Mouse (Mus musculus) liver, adult 2 months (tissue): ENCODE results near the gene Vps13c. TPM values are rescaled to one million over a fixed set of nuclear protein-coding genes. Genes with fewer than 3 reads are reported as not detected.
A peak's percentile ranks its signal among the peaks of the same experiment; 100 is the strongest.

ENCODE experiments used
- DNase-seq: peaks from one replicate; pipeline ENCODE4 v3.0.0-alpha.2; 2011; ENCODE audit warnings: low read depth, low spot score; ENCODE audit errors: extremely low read depth
- H3K27ac ChIP-seq: fragments of 200-500 bp; replicated peaks from 2 replicates; pipeline ENCODE4 v1.5.1; 2012; ENCODE audit warnings: low read depth, mild to moderate bottlenecking, control low read depth, inconsistent platforms, low read length; ENCODE audit not compliant: insufficient read depth
- H3K27me3 ChIP-seq: fragments of 200-500 bp; 2 replicates; pipeline ENCODE4 v1.6.1; 2012; ENCODE audit warnings: mild to moderate bottlenecking, moderate library complexity, low read length, inconsistent platforms; ENCODE audit not compliant: control insufficient read depth, insufficient read depth
- H3K36me3 ChIP-seq: fragments of 200-500 bp; 2 replicates; pipeline ENCODE4 v1.6.1; 2012; ENCODE audit warnings: low read length, inconsistent platforms; ENCODE audit not compliant: control insufficient read depth, insufficient read depth
- H3K4me1 ChIP-seq: fragments of 200-500 bp; 2 replicates; pipeline ENCODE4 v1.6.1; 2011; ENCODE audit warnings: low read length; ENCODE audit not compliant: control insufficient read depth, insufficient read depth
- H3K4me3 ChIP-seq: fragments of 200-500 bp; 2 replicates; pipeline ENCODE4 v1.5.1; 2011; ENCODE audit warnings: low read depth, mild to moderate bottlenecking, control low read depth, low read length, moderate library complexity; ENCODE audit not compliant: insufficient read depth
- H3K79me2 ChIP-seq: fragments of 200-500 bp; 2 replicates; pipeline ENCODE4 v1.6.1; 2012; ENCODE audit warnings: inconsistent platforms, mild to moderate bottlenecking, low read length, moderate library complexity; ENCODE audit not compliant: control insufficient read depth, insufficient read depth
- H3K9ac ChIP-seq: fragments of 200-500 bp; 2 replicates; pipeline ENCODE4 v1.6.1; 2012; ENCODE audit warnings: low read depth, mild to moderate bottlenecking, control low read depth, inconsistent platforms, low read length
- CTCF ChIP-seq: fragments of 200-500 bp; IDR thresholded peaks from 2 replicates; pipeline ENCODE4 v1.5.1; 2011; ENCODE audit warnings: low read depth, low read length, control low read depth
- POLR2A ChIP-seq: fragments of 200-500 bp; IDR thresholded peaks from 2 replicates; pipeline ENCODE4 v1.6.1; 2011; ENCODE audit warnings: low read length, control low read depth; ENCODE audit not compliant: insufficient read depth; ENCODE audit errors: extremely low read depth
- WGBS: fragments of 180-500 bp; shearing (Covaris S2); methylation state at CpG from one replicate; pipeline ENCODE4 v1.1.7; 2018; 5-methylcytosine and 5-hydroxymethylcytosine counted together
- polyA plus RNA-seq: library from polyadenylated mRNA; depleted of rRNA; stranded (reverse); fragments of >200 nt; gene quantifications from 2 replicates; pipeline ENCODE4 v1.2.3, GENCODE M21; 2012
- total RNA-seq: library from RNA; depleted of rRNA; stranded (reverse); fragments of >200 nt; gene quantifications from 2 replicates; pipeline ENCODE4 v1.2.3, GENCODE M21; 2014

Gene Vps13c
- total and polyA plus RNA-seq, 2 experiments = 4.9 to 29.7 TPM

DNA sequence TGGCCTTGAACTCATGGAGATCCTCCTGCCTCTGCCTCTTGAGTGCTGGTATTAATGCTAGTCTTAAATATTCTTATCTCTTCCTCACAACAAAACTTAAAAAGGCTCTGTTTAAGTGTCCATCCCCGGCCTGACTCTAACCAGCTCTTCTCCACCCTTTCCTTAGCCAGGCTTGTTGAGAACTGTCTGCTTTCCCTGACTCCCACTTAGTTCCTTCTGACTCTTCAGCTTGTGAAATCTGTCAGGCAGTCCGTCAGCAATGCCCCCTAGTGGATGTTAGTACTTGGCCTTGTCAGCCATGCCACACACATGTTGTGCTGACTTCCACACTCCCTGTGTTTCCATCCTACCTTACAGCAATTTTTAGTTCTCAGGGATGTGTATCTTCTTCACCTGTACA is 35.1 kb downstream of the Vps13c start:
- H3K9ac ChIP-seq = no peak overlapping the region
- TF ChIP-seq CTCF (peak; percentile 75), POLR2A (no peak)
- H3K27me3 ChIP-seq = no peaks in the 10 kb centered on the region
- no peaks in the 10 kb centered on the region for H3K79me2 ChIP-seq
- WGBS = 52% methylated on average over 2 of the region's 2 CpGs
- DNase-seq = peak; percentile 52
- peaks cover 17% of the 10 kb centered on the region for H3K36me3 ChIP-seq
- H3K27ac ChIP-seq = no peak overlapping the region
- H3K4me3 ChIP-seq = no peak overlapping the region
- H3K4me1 ChIP-seq = no peaks in the 10 kb centered on the region

DNA sequence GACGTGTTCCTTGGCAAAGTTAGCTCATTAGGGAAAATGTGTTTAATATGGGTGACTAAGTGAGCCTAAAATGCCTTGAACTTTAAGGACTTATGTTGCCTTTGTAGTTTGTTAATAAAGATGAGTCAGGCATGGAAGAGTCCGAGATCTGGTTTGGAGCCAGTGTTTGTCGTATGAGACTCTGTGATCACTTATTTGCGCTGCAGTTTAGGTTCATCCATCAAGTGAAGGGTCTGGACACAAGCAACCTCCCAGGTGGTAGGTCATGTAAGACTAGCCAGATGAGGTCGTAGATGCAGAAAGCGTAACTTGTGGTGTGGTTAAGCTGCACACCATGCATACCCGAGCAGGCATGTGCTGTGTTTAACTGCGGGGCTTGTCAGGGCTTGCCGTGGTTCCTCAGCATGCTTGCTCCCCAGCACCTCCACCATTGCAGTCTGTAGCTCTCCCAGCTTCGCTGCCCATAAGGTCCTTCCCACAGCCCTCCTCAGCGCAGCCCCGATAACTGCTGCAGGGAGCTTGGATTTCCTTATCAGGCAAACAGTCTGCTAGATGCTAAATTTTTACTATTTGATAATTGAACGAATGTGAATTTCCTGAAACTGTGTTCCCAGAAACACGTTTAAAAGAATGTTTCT is 37.0 kb downstream of the Vps13c start:
- no peak overlapping the region for H3K27ac ChIP-seq
- no peaks in the 10 kb centered on the region for H3K27me3 ChIP-seq
- no peak overlapping the region for H3K9ac ChIP-seq
- no peak for TF ChIP-seq POLR2A
- no peak for TF ChIP-seq CTCF
- no peaks in the 10 kb centered on the region for H3K4me1 ChIP-seq
- WGBS = 91% methylated on average over 14 of the region's 14 CpGs
- peaks cover 22% of the 10 kb centered on the region for H3K36me3 ChIP-seq
- no peaks in the 10 kb centered on the region for H3K79me2 ChIP-seq
- H3K4me3 ChIP-seq = no peak overlapping the region
- no peak for DNase-seq

DNA sequence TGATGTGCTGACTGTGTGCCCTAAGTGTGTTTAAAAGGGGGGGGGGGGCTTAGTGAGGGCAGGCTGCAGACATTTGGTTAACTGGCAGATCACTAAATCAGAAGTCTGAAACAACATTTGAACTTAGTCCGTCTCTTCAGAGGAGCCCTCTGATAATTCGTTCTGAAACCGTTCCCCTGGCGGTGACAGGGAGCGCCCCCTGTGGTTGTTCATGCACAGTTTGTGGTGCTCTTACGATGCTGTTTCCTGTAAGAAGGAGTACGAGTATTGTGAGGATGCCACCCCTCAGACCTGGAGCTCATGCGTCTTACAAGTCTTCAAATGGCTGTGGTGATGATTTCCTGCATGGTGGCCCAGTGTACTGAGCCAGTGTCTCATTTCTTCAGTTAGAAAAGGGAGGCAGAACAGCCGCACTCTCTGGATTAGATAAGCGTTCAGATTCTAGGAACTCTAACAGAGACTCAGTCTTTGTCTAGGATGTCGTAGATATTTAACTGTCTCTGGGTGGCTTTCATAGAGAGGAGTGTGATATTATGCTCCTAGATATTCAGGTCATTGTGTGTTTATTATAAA is 38.1 kb downstream of the Vps13c start:
- Histone ChIP-seq H3K79me2 (no peaks in the 10 kb centered on the region), H3K4me1 (no peaks in the 10 kb centered on the region), H3K9ac (no peak overlapping the region), H3K27ac (no peak overlapping the region), H3K36me3 (peaks cover 23% of the 10 kb centered on the region), H3K4me3 (no peak overlapping the region), H3K27me3 (no peaks in the 10 kb centered on the region)
- no peak for DNase-seq
- TF ChIP-seq CTCF = no peak
- TF ChIP-seq POLR2A = no peak
- 93% methylated on average over 11 of the region's 11 CpGs for WGBS

DNA sequence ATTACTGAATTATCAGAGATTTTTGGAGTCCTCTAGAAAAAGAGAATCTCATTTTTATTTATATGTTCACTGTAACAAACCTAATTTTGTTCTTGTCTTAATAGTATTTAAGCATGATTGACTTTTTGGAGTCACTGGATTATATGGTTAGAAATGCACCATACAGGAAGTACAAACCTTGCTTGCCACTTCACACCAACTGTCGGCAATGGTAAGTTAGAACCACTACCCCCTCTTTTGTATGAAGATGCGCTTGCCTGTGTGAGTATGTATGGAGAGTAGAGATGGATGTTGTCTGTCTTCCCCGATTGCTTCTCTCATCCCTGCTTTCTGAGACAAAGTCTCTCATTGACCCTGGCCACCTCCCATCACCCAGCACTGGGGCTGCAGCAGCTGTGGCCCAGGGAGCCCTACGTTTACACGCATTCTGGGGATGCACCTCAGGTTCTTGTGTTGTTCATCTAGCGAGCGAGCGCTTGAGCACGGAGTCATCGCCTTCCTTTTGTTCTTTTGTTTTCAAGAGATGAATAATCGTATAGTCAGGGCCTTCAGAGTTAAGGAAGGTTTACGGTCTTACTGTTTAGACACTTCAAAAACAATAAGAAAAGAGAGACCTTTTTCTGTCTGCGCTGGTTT is 43.3 kb downstream of the Vps13c start:
- no peak for DNase-seq
- no peaks in the 10 kb centered on the region for H3K4me1 ChIP-seq
- H3K4me3 ChIP-seq = no peak overlapping the region
- H3K36me3 ChIP-seq = peaks cover 46% of the 10 kb centered on the region
- 97% methylated on average over 13 of the region's 13 CpGs for WGBS
- H3K27ac ChIP-seq = no peak overlapping the region
- H3K27me3 ChIP-seq = no peaks in the 10 kb centered on the region
- no peak overlapping the region for H3K9ac ChIP-seq
- H3K79me2 ChIP-seq = no peaks in the 10 kb centered on the region
- TF ChIP-seq POLR2A (no peak), CTCF (no peak)

DNA sequence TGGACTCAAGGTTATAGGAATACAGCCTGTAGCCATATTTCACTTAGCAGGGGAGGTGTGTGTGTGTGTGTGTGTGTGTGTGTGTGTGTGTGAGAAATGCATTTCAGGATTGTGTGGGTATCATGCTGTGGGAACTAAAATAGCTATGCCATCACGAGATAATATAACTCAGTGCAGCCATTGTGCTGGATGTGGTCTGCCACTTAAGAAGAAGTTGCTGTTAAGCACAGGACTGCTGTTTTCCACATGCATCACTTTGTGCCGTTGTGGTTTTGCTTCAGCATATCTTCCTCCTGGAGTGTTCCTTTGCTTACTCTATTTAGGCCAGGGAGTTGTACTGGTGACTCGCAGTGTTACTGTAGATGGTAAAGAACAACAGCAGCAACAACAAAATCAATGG is 43.9 kb downstream of the Vps13c start:
- H3K36me3 ChIP-seq = peaks cover 44% of the 10 kb centered on the region
- no peak overlapping the region for H3K4me3 ChIP-seq
- no peak for DNase-seq
- no peak overlapping the region for H3K9ac ChIP-seq
- no peaks in the 10 kb centered on the region for H3K27me3 ChIP-seq
- no peak overlapping the region for H3K27ac ChIP-seq
- H3K79me2 ChIP-seq = no peaks in the 10 kb centered on the region
- WGBS = 90% methylated on average over 3 of the region's 3 CpGs
- TF ChIP-seq POLR2A (no peak), CTCF (no peak)
- no peaks in the 10 kb centered on the region for H3K4me1 ChIP-seq
